Mouse (Mus musculus) cerebellum, adult 2 months (tissue): ENCODE data around the gene Kcnq4.

Experiments
- CTCF ChIP-seq: fragments of 200-500 bp; IDR thresholded peaks from 2 replicates; pipeline ENCODE4 v1.5.1; 2011; ENCODE audit warnings: low read depth, mild to moderate bottlenecking, control low read depth, low read length, moderate library complexity, borderline replicate concordance; ENCODE audit not compliant: insufficient read depth
- POLR2A ChIP-seq: fragments of 200-500 bp; IDR thresholded peaks from 2 replicates; pipeline ENCODE4 v1.6.1; 2011; ENCODE audit warnings: low read length, control low read depth, borderline replicate concordance; ENCODE audit not compliant: insufficient read depth

DNA sequence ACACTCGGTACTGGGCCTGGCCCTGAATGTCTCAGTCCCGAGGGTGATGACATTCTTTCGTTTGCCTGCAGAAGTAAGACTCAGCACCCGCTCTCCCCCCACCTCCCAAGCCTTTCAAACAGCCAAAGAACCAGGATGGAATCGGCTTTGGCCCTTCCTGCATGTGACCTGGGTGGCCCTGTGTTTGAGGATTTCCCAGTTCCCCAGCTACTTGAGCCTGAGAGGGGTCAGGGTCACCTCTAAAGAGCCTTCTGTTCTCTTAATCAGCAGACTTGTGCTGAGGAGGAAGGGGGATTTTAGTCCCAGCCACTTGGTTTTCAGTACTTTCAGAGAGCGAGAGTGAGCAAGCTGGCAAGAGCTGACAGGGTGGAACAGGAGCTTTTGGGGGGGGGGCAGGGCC, 19.0 kb downstream of the Kcnq4 start:
- no peak for TF ChIP-seq POLR2A
- no peak for TF ChIP-seq CTCF
